Mouse (Mus musculus) lung, postnatal 0 days (tissue): ENCODE data around the gene Syngr1. TPM values are rescaled to one million over a fixed set of nuclear protein-coding genes. Genes with fewer than 3 reads are reported as not detected.

Source experiments
- ATAC-seq: fragments of 200-750 bp; cut with Nextera tagmentation; 2 replicates; pipeline ENCODE4 v1.8.0; 2017; ENCODE audit warnings: moderate library complexity
- DNase-seq: peaks from one replicate; pipeline ENCODE4 v3.0.0-alpha.2; 2016; ENCODE audit warnings: low spot score
- H3K27ac ChIP-seq: fragments of 300-500 bp; sonication (generic); 2 replicates; pipeline ENCODE4 v1.5.1; 2014; ENCODE audit warnings: antibody characterized with exemption, mild to moderate bottlenecking, low read length, mixed read lengths
- H3K27me3 ChIP-seq: fragments of 300-500 bp; sonication (generic); replicated peaks from 2 replicates; pipeline ENCODE4 v1.6.1; 2014; ENCODE audit warnings: low read length, mixed read lengths; ENCODE audit not compliant: insufficient read depth
- H3K36me3 ChIP-seq: fragments of 300-500 bp; sonication (generic); 2 replicates; pipeline ENCODE4 v1.6.1; 2014; ENCODE audit warnings: low read length, mixed read lengths; ENCODE audit not compliant: insufficient read depth
- H3K4me1 ChIP-seq: fragments of 300-500 bp; sonication (generic); 2 replicates; pipeline ENCODE4 v1.6.1; 2014; ENCODE audit warnings: antibody characterized with exemption, low read depth, low read length, mixed read lengths; ENCODE audit not compliant: insufficient read depth
- H3K4me2 ChIP-seq: fragments of 300-500 bp; sonication (generic); replicated peaks from 2 replicates; pipeline ENCODE4 v1.6.1; 2014; ENCODE audit warnings: low read depth, mild to moderate bottlenecking, low read length, moderate library complexity, mixed read lengths
- H3K4me3 ChIP-seq: fragments of 300-500 bp; sonication (generic); 2 replicates; pipeline ENCODE4 v1.5.1; 2014; ENCODE audit warnings: low read depth, low read length
- H3K9ac ChIP-seq: fragments of 300-500 bp; sonication (generic); replicated peaks from 2 replicates; pipeline ENCODE4 v1.6.1; 2014; ENCODE audit warnings: low read depth, mild to moderate bottlenecking
- H3K9me3 ChIP-seq: fragments of 300-500 bp; sonication (generic); 2 replicates; pipeline ENCODE4 v1.6.1; 2016; ENCODE audit warnings: low read length, mixed read lengths
- CTCF ChIP-seq: IDR thresholded peaks from 2 replicates; pipeline ENCODE4 v1.5.1; 2016; ENCODE audit warnings: antibody characterized with exemption, mild to moderate bottlenecking
- EP300 ChIP-seq: IDR thresholded peaks from 2 replicates; pipeline ENCODE4 v1.6.1; 2016; ENCODE audit warnings: antibody characterized with exemption, mild to moderate bottlenecking, control low read depth
- WGBS: fragments of 180-500 bp; shearing (Covaris S2); extraction: QIAGEN DNeasy Blood & Tissue Kit; methylation state at CpG from one replicate; pipeline ENCODE4 v1.1.7; 2014; 5-methylcytosine and 5-hydroxymethylcytosine counted together
- polyA plus RNA-seq: library from polyadenylated mRNA; unstranded; fragments of >200 nt; fragmentation: Nextera tagmentation; extraction: Ambion mirVana; gene quantifications from 2 replicates; pipeline ENCODE4 v1.2.1, GENCODE M21; 2015

Gene Syngr1
- polyA plus RNA-seq: 34.4 and 35.3 TPM in 2 replicates

DNA sequence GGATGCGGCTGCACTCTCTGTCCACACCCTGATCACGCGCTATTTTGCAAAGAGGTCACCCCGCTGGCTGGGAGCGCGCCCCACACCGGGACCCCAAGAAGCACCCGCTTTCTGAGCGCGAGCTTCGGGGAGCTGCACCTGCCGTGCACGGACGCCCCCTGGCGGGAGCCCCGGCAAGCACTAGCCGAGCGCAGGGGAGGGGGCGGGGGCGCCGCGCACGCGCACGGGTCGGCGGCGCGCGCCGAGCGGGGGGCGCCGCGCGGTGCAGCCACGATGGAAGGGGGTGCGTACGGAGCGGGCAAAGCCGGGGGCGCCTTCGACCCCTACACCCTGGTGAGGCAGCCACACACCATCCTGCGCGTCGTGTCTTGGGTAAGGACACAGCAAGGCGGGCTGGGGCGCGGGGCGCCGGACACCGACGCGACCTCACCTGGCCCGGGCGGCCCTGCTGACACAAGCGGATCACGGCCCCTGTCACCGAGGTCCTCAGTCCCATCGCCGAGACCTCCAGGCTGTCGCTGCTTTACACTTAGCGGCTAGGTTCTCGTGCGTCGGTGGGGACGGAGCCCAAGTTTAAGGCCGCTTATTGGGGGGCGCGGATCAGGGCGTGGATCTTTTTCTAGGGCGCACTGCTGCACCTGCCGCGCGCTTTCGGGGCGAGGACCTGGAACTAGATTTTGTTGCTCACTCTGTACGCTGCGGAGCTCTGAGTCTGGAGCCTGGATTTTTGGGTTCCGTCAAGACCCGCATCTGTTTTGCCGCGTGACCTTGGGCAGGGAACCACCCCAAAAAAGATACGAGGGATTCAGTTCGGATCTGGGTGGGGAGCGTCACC is at the start of gene Syngr1, which contains the start of gene Rpl3:
Syngr1 (plus strand) TSS at position 214 of the 835 bp plus-strand sequence.
Rpl3 (minus strand) TSS at position 748 of the 835 bp plus-strand sequence.
- peak; percentile 70 for ATAC-seq
- Histone ChIP-seq H3K27me3 (peaks cover 16% of the 10 kb centered on the region), H3K9me3 (no peaks in the 10 kb centered on the region), H3K27ac (no peak within 1 kb of the TSS), H3K9ac (peak within 1 kb of the TSS; percentile 45), H3K4me1 (no peaks in the 10 kb centered on the region), H3K36me3 (no peaks in the 10 kb centered on the region), H3K4me3 (peak within 1 kb of the TSS; percentile 48), H3K4me2 (peak within 1 kb of the TSS; percentile 70)
- TF ChIP-seq EP300 (no peak), CTCF (peak; percentile 74)
- peak; percentile 60 for DNase-seq
- 2% methylated on average over 68 of the region's 86 CpGs for WGBS

DNA sequence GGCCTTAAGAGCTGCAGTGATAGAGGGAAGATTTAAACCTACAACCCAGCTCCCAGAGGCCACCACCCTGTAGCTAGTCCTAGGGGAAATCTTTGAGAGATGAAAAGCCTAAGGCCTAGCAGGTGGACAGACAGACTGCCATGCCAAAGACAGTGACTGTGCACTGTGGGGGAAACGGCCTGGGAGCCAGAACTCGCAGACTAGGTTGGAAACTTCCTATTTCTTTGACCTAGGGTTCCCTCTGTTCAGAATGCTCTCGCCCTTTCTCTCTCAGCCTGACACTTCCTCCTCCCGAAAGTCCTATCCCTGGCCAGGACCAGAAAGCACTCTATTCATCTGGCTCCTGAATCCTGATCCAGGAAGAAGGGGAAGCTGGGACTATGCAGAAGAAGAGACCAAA is 49.0 kb upstream of the Syngr1 start:
- Histone ChIP-seq H3K9me3 (no peaks in the 10 kb centered on the region), H3K4me1 (no peaks in the 10 kb centered on the region), H3K27me3 (no peaks in the 10 kb centered on the region), H3K9ac (no peak overlapping the region), H3K4me3 (no peak overlapping the region), H3K27ac (no peak overlapping the region), H3K36me3 (no peaks in the 10 kb centered on the region), H3K4me2 (no peak overlapping the region)
- TF ChIP-seq EP300 (no peak), CTCF (no peak)
- WGBS: 59% methylated on average over 4 of the region's 4 CpGs
- no peak for ATAC-seq
- DNase-seq: no peak

DNA sequence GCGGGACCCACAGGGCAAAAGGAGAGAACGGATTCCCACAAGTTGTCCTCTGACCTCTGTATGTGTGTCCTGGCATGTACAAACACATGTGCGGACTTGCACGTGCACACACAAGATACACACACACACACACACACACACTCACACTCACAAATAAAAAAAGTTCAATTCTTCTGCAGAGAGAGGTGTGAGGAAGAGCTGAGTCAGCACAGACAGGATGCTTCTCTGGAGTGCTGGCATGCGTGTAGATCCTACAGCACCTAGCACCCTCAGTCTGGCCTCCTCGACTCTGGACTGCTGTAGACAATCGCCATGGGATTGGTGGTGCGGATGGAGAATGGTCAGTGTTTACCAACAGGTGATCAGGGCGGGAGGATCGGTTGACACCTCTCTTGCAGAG is 46.9 kb upstream of the Syngr1 start:
- DNase-seq (no peak), ATAC-seq (no peak)
- WGBS: 82% methylated on average over 10 of the region's 10 CpGs
- H3K4me3 ChIP-seq: no peak overlapping the region
- H3K4me1 ChIP-seq: no peaks in the 10 kb centered on the region
- H3K27me3 ChIP-seq: no peaks in the 10 kb centered on the region
- H3K9ac ChIP-seq: no peak overlapping the region
- no peaks in the 10 kb centered on the region for H3K36me3 ChIP-seq
- no peak overlapping the region for H3K27ac ChIP-seq
- TF ChIP-seq EP300 (no peak), CTCF (no peak)
- no peaks in the 10 kb centered on the region for H3K9me3 ChIP-seq
- no peak overlapping the region for H3K4me2 ChIP-seq

DNA sequence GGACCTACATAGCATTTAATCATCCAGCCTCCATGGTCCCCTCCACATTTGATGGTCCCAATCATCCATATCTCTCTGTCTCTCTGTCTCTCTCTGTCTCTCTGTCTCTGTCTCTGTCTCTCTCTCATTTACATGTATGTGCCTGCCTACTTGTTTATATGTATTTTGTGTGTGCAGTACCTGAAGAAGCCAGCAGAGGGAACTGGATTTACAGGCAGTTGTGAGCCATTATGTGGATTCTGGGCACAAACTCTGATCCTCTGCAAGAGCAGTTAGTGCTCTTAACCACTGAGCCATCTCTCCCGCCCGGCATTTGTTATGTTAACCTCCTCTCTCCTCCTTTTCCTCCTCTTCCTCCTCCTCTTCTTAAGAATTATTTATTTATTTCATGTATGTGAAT is 45.4 kb upstream of the Syngr1 start:
- TF ChIP-seq CTCF (no peak; the same call in 1 of the 2 replicates), EP300 (no peak)
- ATAC-seq: no peak
- Histone ChIP-seq H3K27ac (no peak overlapping the region), H3K27me3 (no peaks in the 10 kb centered on the region), H3K4me1 (no peaks in the 10 kb centered on the region), H3K9ac (no peak overlapping the region), H3K4me2 (no peak overlapping the region), H3K9me3 (no peaks in the 10 kb centered on the region), H3K4me3 (no peak overlapping the region), H3K36me3 (no peaks in the 10 kb centered on the region)
- no peak for DNase-seq
- 98% methylated on average over 2 of the region's 2 CpGs for WGBS

DNA sequence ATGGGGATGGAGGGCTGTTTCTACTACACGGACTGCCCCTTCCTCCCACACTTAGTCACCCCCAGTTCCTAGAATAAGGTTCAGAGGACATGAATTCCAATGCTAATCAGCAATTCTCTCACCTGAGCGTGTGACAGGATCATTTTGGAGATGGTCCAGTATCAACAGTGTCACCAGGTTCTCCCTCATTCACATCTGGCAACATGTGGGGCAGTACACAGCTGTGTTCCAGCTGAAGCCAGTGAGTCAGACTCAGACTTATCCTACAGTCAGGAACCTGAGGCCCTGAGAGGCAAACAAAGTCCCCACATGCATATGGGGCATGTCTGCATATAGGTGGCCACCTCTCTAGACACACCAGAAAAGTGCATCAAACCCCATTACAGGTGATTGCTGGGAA is 43.9 kb upstream of the Syngr1 start:
- Histone ChIP-seq H3K4me3 (no peak overlapping the region), H3K27me3 (no peaks in the 10 kb centered on the region), H3K9me3 (no peaks in the 10 kb centered on the region), H3K4me2 (no peak overlapping the region), H3K36me3 (no peaks in the 10 kb centered on the region), H3K4me1 (no peaks in the 10 kb centered on the region), H3K27ac (no peak overlapping the region), H3K9ac (no peak overlapping the region)
- ATAC-seq (no peak), DNase-seq (no peak)
- 48% methylated on average over 2 of the region's 2 CpGs for WGBS
- TF ChIP-seq EP300: no peak
- no peak for TF ChIP-seq CTCF

DNA sequence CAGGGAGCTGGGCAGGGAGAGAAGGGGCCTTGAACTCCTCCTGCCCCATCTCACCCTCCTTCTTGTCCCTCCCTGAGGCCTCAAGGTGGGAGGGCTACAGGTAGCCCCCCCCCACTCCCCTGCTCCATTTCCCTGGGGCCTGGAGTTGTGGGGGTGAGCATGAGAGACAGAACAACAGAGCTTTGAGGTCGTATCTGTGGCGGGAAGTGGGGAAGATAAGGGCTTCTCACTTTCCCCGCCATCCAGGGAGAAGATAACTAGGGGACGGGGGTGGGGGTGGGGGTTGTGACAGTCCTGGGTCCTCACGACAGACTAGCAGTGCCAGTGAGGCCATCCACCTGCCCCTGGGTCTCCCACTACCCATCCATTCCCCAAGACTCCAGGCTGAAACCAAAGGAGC is 43.2 kb upstream of the Syngr1 start:
- no peak overlapping the region for H3K4me2 ChIP-seq
- no peaks in the 10 kb centered on the region for H3K9me3 ChIP-seq
- ATAC-seq (no peak), DNase-seq (no peak)
- H3K9ac ChIP-seq: no peak overlapping the region
- H3K4me1 ChIP-seq: no peaks in the 10 kb centered on the region
- H3K27me3 ChIP-seq: no peaks in the 10 kb centered on the region
- H3K36me3 ChIP-seq: no peaks in the 10 kb centered on the region
- no peak overlapping the region for H3K27ac ChIP-seq
- 38% methylated on average over 3 of the region's 5 CpGs for WGBS
- H3K4me3 ChIP-seq: no peak overlapping the region
- TF ChIP-seq EP300 (no peak), CTCF (no peak)
